Mouse (Mus musculus): Measurements from ENCODE around the gene Pmvk. TPM values are rescaled to one million over a fixed set of nuclear protein-coding genes. Genes with fewer than 3 reads are reported as not detected.

The Pmvk gene
- total and polyA plus RNA-seq, 3 experiments = 53.6 to 75.7 TPM; not detected in 1

GRCm38 (mm10) chr3:89510979-89511378, 56.6 kb downstream of the Pmvk start:
- Histone ChIP-seq H3K9me3 (replicated peaks; ENCODE audit: insufficient read depth, low read length) (no peaks in the 10 kb centered on the region), H3K4me1 (ENCODE audit: control insufficient read depth in 1 of 2, insufficient read depth in 2 of 2, low read length in 2 of 2) (peaks cover 2 to 14% of the 10 kb centered on the region in 2 experiments; a peak in 3 of 4 replicates), H3K4me3 (ENCODE audit: control insufficient read depth in 1 of 2, insufficient read depth in 1 of 2, low read depth in 2 of 2, low read length in 2 of 2) (no peak overlapping the region), H3K9ac (ENCODE audit: control insufficient read depth, low read depth, low read length, poor library complexity, severe bottlenecking) (no peak overlapping the region), H3K36me3 (ENCODE audit: control insufficient read depth in 1 of 2, insufficient read depth in 2 of 2, low read length in 2 of 2) (peaks cover 0 to 4% of the 10 kb centered on the region in 2 experiments; a peak in 1 of 4 replicates), H3K79me2 (ENCODE audit: control insufficient read depth, insufficient read depth, low read length, poor library complexity) (no peaks in the 10 kb centered on the region), H3K27me3 (ENCODE audit: control insufficient read depth in 1 of 2, insufficient read depth in 2 of 2, low read length in 2 of 2) (peaks cover 26 to 29% of the 10 kb centered on the region in 2 experiments), H3K27ac (ENCODE audit: control insufficient read depth, low read depth, low read length) (no peak overlapping the region)
- TF ChIP-seq ZC3H11A (IDR thresholded peaks at IDR 0.05; ENCODE audit: low read depth, low read length) (peak; percentile 60), SMC3 (IDR thresholded peaks at IDR 0.05; ENCODE audit: low read depth, low read length) (peak; percentile 98), RCOR1 (IDR thresholded peaks at IDR 0.05; ENCODE audit: low read depth, low read length) (no peak), MAFK (IDR thresholded peaks at IDR 0.05; ENCODE audit: borderline replicate concordance, low read depth, low read length) (no peak), CTCF (IDR thresholded peaks at IDR 0.05 in 2 of 3, conservative IDR thresholded peaks at IDR 0.05 in 1 of 3; ENCODE audit: control insufficient read depth in 1 of 3, insufficient read depth in 1 of 3, low read depth in 2 of 3, low read length in 3 of 3, poor library complexity in 1 of 3, severe bottlenecking in 1 of 3) (peak; percentile 68 to 88 (median 86)), MYC (IDR thresholded peaks at IDR 0.05; ENCODE audit: low read depth, low read length) (peak; percentile 53; the same call in 1 of the 2 replicates), RAD21 (IDR thresholded peaks at IDR 0.05; ENCODE audit: low read depth, low read length) (peak; percentile 64), BHLHE40 (IDR thresholded peaks at IDR 0.05; ENCODE audit: borderline replicate concordance, low read depth, low read length) (no peak)
- peak; percentile 76 for DNase-seq (ENCODE audit: low read depth, low spot score)

GRCm38 (mm10) chr3:89511400-89511799, 57.1 kb downstream of the Pmvk start:
- Histone ChIP-seq H3K27ac (ENCODE audit: control insufficient read depth, low read depth, low read length) (no peak overlapping the region), H3K4me3 (ENCODE audit: control insufficient read depth in 1 of 2, insufficient read depth in 1 of 2, low read depth in 2 of 2, low read length in 2 of 2) (no peak overlapping the region), H3K9me3 (replicated peaks; ENCODE audit: insufficient read depth, low read length) (no peaks in the 10 kb centered on the region), H3K9ac (ENCODE audit: control insufficient read depth, low read depth, low read length, poor library complexity, severe bottlenecking) (no peak overlapping the region), H3K4me1 (ENCODE audit: control insufficient read depth in 1 of 2, insufficient read depth in 2 of 2, low read length in 2 of 2) (peaks cover 2 to 15% of the 10 kb centered on the region in 2 experiments; a peak in 3 of 4 replicates), H3K27me3 (ENCODE audit: control insufficient read depth in 1 of 2, insufficient read depth in 2 of 2, low read length in 2 of 2) (peaks cover 23 to 27% of the 10 kb centered on the region in 2 experiments), H3K36me3 (ENCODE audit: control insufficient read depth in 1 of 2, insufficient read depth in 2 of 2, low read length in 2 of 2) (peaks cover 0 to 4% of the 10 kb centered on the region in 2 experiments; a peak in 1 of 4 replicates), H3K79me2 (ENCODE audit: control insufficient read depth, insufficient read depth, low read length, poor library complexity) (no peaks in the 10 kb centered on the region)
- TF ChIP-seq USF1 (IDR thresholded peaks at IDR 0.05; ENCODE audit: low read depth, low read length) (no peak), GABPA (IDR thresholded peaks at IDR 0.05; ENCODE audit: low read depth, low read length) (no peak), TCF12 (IDR thresholded peaks at IDR 0.05; ENCODE audit: low read depth, low read length) (no peak), ZNF384 (IDR thresholded peaks at IDR 0.05; ENCODE audit: low read depth, low read length) (no peak), KAT2A (conservative IDR thresholded peaks at IDR 0.05; ENCODE audit: low read depth, low read length) (no peak), SMC3 (IDR thresholded peaks at IDR 0.05; ENCODE audit: low read depth, low read length) (no peak), EP300 (IDR thresholded peaks at IDR 0.05; ENCODE audit: low read depth in 1 of 2, low read length in 2 of 2) (no peak), ZKSCAN1 (IDR thresholded peaks at IDR 0.05; ENCODE audit: low read depth, low read length) (no peak), CHD1 (IDR thresholded peaks at IDR 0.05; ENCODE audit: low read depth, low read length) (no peak), TBP (IDR thresholded peaks at IDR 0.05; ENCODE audit: low read depth, low read length) (no peak), HCFC1 (IDR thresholded peaks at IDR 0.05; ENCODE audit: low read depth, low read length) (no peak), TAL1 (IDR thresholded peaks at IDR 0.05; ENCODE audit: low read length) (no peak)
- DNase-seq (ENCODE audit: low read depth, low spot score) = no peak

Measured in MEL (cell line).